Mouse (Mus musculus): Measurements from ENCODE around the gene Mepe.

Mepe gene

GRCm38 (mm10) chr5:104351874-104352273, 26.7 kb downstream of the Mepe start:
- DNase-seq (ENCODE audit: low spot score): no peak

GRCm38 (mm10) chr5:104357575-104357974, 32.4 kb downstream of the Mepe start:
- no peak for DNase-seq (ENCODE audit: low spot score)

- no peak for DNase-seq (ENCODE audit: low spot score)
Measured at GRCm38 (mm10) chr5:104358592-104358991, 33.5 kb downstream of the Mepe start.

GRCm38 (mm10) chr5:104359257-104359656, 34.1 kb downstream of the Mepe start:
- no peak for DNase-seq (ENCODE audit: low spot score)

- DNase-seq (ENCODE audit: low spot score): no peak
Measured at GRCm38 (mm10) chr5:104370580-104370979, 45.5 kb downstream of the Mepe start.

- DNase-seq (ENCODE audit: low spot score): no peak
Measured at GRCm38 (mm10) chr5:104371284-104371683, 46.2 kb downstream of the Mepe start.

- no peak for DNase-seq (ENCODE audit: low spot score)
Measured at GRCm38 (mm10) chr5:104373648-104374307, 48.6 kb downstream of the Mepe start.

- peak; percentile 21 for DNase-seq (ENCODE audit: low spot score)
Measured at GRCm38 (mm10) chr5:104374308-104374660, 49.2 kb downstream of the Mepe start.

- no peak for DNase-seq (ENCODE audit: low spot score)
Measured at GRCm38 (mm10) chr5:104375132-104375531, 50.0 kb downstream of the Mepe start.

GRCm38 (mm10) chr5:104376890-104377289, 51.8 kb downstream of the Mepe start:
- DNase-seq (ENCODE audit: low spot score): no peak

- no peak for DNase-seq (ENCODE audit: low spot score)
Measured at GRCm38 (mm10) chr5:104380574-104380973, 55.4 kb downstream of the Mepe start.

- DNase-seq (ENCODE audit: low spot score): no peak
Measured at GRCm38 (mm10) chr5:104381671-104382070, 56.5 kb downstream of the Mepe start.

- no peak for DNase-seq (ENCODE audit: low spot score)
Measured at GRCm38 (mm10) chr5:104384540-104384939, 59.4 kb downstream of the Mepe start.

GRCm38 (mm10) chr5:104385521-104385920, 60.4 kb downstream of the Mepe start:
- DNase-seq (ENCODE audit: low spot score): no peak

- no peak for DNase-seq (ENCODE audit: low spot score)
Measured at GRCm38 (mm10) chr5:104386908-104387307, 61.8 kb downstream of the Mepe start.
